Mouse (Mus musculus) forebrain, embryonic 16.5 days (tissue): ENCODE measurements around the gene Arhgap22. TPM values are rescaled to one million over a fixed set of nuclear protein-coding genes. Genes with fewer than 3 reads are reported as not detected.

ENCODE experiments used
- ATAC-seq: fragments of 200-750 bp; cut with Nextera tagmentation; 2 replicates; pipeline ENCODE4 v1.8.0; 2017; ENCODE audit warnings: mild to moderate bottlenecking, moderate library complexity
- H3K27ac ChIP-seq: fragments of 300-500 bp; sonication (generic); 2 replicates; pipeline ENCODE4 v1.5.1; 2014; ENCODE audit warnings: low read length, control low read depth
- H3K27me3 ChIP-seq: fragments of 300-500 bp; sonication (generic); replicated peaks from 2 replicates; pipeline ENCODE4 v1.6.1; 2014; ENCODE audit warnings: low read length; ENCODE audit not compliant: control insufficient read depth, insufficient read depth
- H3K36me3 ChIP-seq: fragments of 300-500 bp; sonication (generic); 2 replicates; pipeline ENCODE4 v1.6.1; 2014; ENCODE audit not compliant: control insufficient read depth, insufficient read depth
- H3K4me1 ChIP-seq: fragments of 300-500 bp; sonication (generic); replicated peaks from 2 replicates; pipeline ENCODE4 v1.6.1; 2014; ENCODE audit warnings: low read length; ENCODE audit not compliant: control insufficient read depth, insufficient read depth
- H3K4me2 ChIP-seq: fragments of 300-500 bp; sonication (generic); 2 replicates; pipeline ENCODE4 v1.6.1; 2014; ENCODE audit warnings: mild to moderate bottlenecking, low read length, control low read depth
- H3K4me3 ChIP-seq: fragments of 300-500 bp; sonication (generic); replicated peaks from 2 replicates; pipeline ENCODE4 v1.5.1; 2014; ENCODE audit warnings: mild to moderate bottlenecking, low read length, control low read depth
- H3K9ac ChIP-seq: fragments of 300-500 bp; sonication (generic); replicated peaks from 2 replicates; pipeline ENCODE4 v1.6.1; 2014; ENCODE audit warnings: low read depth, low read length, control low read depth
- H3K9me3 ChIP-seq: fragments of 300-500 bp; sonication (generic); 2 replicates; pipeline ENCODE4 v1.6.1; 2016; ENCODE audit warnings: low read length; ENCODE audit not compliant: control insufficient read depth
- WGBS: fragments of 180-500 bp; shearing (Covaris S2); extraction: QIAGEN DNeasy Blood & Tissue Kit; methylation state at CpG from one replicate; pipeline ENCODE4 v1.1.7; 2014; 5-methylcytosine and 5-hydroxymethylcytosine counted together
- polyA plus RNA-seq: library from polyadenylated mRNA; unstranded; fragments of >200 nt; fragmentation: Nextera tagmentation; extraction: Ambion mirVana; gene quantifications from 2 replicates; pipeline ENCODE4 v1.2.1, GENCODE M21; 2015

Gene Arhgap22
- polyA plus RNA-seq, 1 experiment from 2014 or later, result 0.47 TPM

DNA sequence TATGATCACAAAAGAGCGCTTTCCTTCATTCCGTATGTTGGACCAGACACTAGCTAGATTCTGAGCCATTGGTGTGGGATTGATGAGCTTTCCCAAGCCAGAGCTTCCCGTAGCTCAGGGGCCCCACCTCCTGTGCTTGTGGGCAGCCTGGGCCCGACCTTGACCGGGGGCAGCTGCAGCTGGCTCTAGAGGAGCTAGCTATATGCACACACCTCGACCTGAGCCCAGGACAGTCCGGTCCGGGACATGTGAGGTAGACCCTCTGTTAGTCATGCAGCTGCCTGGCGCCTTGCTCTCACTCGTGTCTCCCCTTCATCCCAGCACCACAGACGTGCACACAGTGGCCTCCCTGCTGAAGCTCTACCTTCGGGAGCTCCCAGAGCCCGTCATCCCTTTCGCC is 148.3 kb downstream of the Arhgap22 start:
- 75% methylated on average over 14 of the region's 14 CpGs for WGBS
- H3K36me3 ChIP-seq, result no peaks in the 10 kb centered on the region
- H3K9ac ChIP-seq, result no peak overlapping the region
- H3K9me3 ChIP-seq, result no peaks in the 10 kb centered on the region
- no peak overlapping the region for H3K27ac ChIP-seq
- peaks cover 6% of the 10 kb centered on the region; the same call in 1 of the 2 replicates for H3K4me1 ChIP-seq
- H3K4me3 ChIP-seq, result no peak overlapping the region
- no peak overlapping the region for H3K4me2 ChIP-seq
- no peaks in the 10 kb centered on the region for H3K27me3 ChIP-seq
- no peak for ATAC-seq

DNA sequence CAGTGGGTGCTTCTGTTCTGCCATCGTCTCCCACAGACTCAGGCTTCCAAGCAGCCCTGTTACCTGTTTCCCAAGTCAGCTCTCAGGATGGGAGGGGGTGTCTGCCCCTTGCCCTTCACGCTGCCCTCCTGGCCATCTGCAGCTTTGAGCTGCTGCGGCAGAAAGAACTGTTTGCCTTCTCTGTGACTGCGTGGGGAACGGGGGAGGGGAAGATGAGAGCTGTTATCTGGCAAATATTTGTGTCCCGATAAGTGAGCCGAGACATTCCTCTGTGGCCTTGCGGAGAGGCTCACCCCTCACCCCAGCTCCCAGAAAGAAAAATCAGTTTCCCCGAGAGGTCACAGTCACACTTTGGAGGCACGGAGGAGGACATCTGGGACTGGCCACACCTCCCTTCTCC is 149.0 kb downstream of the Arhgap22 start:
- H3K27me3 ChIP-seq, result no peaks in the 10 kb centered on the region
- H3K4me1 ChIP-seq, result 0 out of 2 replicates have a peak, but pooled peaks cover 5% of the 10 kb centered on the region
- H3K9me3 ChIP-seq, result no peaks in the 10 kb centered on the region
- H3K9ac ChIP-seq, result no peak overlapping the region
- ATAC-seq, result no peak
- 64% methylated on average over 10 of the region's 10 CpGs for WGBS
- H3K27ac ChIP-seq, result no peak overlapping the region
- no peak overlapping the region for H3K4me3 ChIP-seq
- no peak overlapping the region for H3K4me2 ChIP-seq
- no peaks in the 10 kb centered on the region for H3K36me3 ChIP-seq

DNA sequence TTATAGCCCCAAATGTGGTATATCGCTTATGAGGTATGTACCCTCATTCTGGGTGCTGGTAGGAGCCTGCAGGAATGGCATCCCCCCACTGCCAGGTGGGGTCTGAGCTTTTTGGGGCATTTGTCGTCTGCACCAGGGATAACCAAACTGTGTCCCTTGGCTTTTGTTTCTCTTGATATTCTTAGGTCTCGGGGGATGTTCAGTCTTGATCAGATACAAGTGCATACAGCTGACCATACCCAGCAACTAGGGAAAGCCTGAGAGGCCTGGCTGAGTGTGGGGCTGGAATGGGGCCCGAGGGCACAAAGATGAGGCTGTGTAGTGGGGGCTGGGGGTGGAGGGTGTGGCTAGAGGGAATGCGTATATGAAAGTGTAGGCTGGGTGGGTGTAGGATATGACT is 149.8 kb downstream of the Arhgap22 start:
- no peak for ATAC-seq
- Histone ChIP-seq H3K9ac (no peak overlapping the region), H3K4me3 (no peak overlapping the region), H3K27ac (no peak overlapping the region), H3K27me3 (no peaks in the 10 kb centered on the region), H3K36me3 (no peaks in the 10 kb centered on the region), H3K4me2 (no peak overlapping the region), H3K4me1 (0 out of 2 replicates have a peak, but pooled peaks cover 3% of the 10 kb centered on the region), H3K9me3 (no peaks in the 10 kb centered on the region)
- WGBS, result 83% methylated on average over 5 of the region's 5 CpGs

DNA sequence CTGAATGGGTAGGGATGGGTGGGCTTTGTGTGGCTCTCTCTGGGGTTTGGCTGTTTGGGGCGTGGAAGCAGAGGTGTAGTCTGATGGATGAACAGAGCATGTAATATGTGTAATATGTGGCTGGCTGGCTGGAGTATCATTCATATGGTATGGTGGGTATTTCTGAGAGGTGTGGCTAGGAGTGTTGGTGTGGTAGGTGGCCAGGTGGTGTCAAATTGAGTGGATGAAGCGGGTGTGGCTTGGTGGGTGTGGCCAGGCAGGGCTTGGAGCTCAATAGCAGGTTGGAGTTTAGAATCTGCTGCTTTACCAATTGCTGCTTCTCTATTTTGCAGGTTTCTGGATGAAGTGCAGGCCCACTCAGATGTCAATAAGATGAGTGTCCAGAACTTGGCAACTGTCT is 150.2 kb downstream of the Arhgap22 start:
- 86% methylated on average over 2 of the region's 2 CpGs for WGBS
- Histone ChIP-seq H3K9me3 (no peaks in the 10 kb centered on the region), H3K27me3 (no peaks in the 10 kb centered on the region), H3K4me1 (0 out of 2 replicates have a peak, but pooled peaks cover 3% of the 10 kb centered on the region), H3K36me3 (no peaks in the 10 kb centered on the region), H3K27ac (no peak overlapping the region), H3K9ac (no peak overlapping the region), H3K4me2 (no peak overlapping the region), H3K4me3 (no peak overlapping the region)
- ATAC-seq, result 0 out of 2 replicates have a peak, but pooled peaks have one; percentile 7

GRCm38 (mm10) chr14:33366891-33367777 is 153.3 kb downstream of the Arhgap22 start:
- no peak overlapping the region for H3K4me2 ChIP-seq
- H3K9ac ChIP-seq, result no peak overlapping the region; the same call in 1 of the 2 replicates
- H3K9me3 ChIP-seq, result no peaks in the 10 kb centered on the region
- no peak overlapping the region for H3K27ac ChIP-seq
- H3K4me3 ChIP-seq, result no peak overlapping the region
- WGBS, result 72% methylated on average over 30 of the region's 30 CpGs
- H3K36me3 ChIP-seq, result no peaks in the 10 kb centered on the region
- ATAC-seq, result 0 out of 2 replicates have a peak, but pooled peaks have one; percentile 2
- H3K27me3 ChIP-seq, result no peaks in the 10 kb centered on the region
- 0 out of 2 replicates have a peak, but pooled peaks cover 7% of the 10 kb centered on the region for H3K4me1 ChIP-seq

DNA sequence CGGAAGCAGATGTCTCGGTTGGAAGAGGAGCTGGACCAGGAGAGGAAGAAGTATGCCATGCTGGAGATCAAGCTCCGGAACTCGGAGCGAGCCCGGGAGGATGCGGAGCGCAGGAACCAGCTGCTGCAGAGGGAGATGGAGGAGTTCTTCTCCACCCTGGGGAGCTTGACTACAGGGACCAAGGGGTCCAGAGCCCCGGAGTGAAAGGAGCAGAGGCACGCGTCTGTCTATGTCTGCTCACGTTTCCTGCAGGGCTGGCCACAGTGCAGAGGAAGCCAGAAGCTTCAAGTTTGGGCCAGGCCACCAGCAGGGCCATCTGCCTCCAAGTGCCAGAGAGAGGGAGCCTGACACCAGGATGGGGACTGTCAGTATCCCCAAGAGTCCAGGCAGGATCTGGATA is 155.5 kb downstream of the Arhgap22 start:
- WGBS, result 86% methylated on average over 12 of the region's 12 CpGs
- 0 out of 2 replicates have a peak, but pooled peaks cover 7% of the 10 kb centered on the region for H3K4me1 ChIP-seq
- no peaks in the 10 kb centered on the region for H3K9me3 ChIP-seq
- ATAC-seq, result no peak
- H3K36me3 ChIP-seq, result no peaks in the 10 kb centered on the region
- H3K27me3 ChIP-seq, result no peaks in the 10 kb centered on the region
- no peak overlapping the region for H3K4me2 ChIP-seq
- no peak overlapping the region for H3K4me3 ChIP-seq
- no peak overlapping the region for H3K9ac ChIP-seq
- no peak overlapping the region for H3K27ac ChIP-seq

DNA sequence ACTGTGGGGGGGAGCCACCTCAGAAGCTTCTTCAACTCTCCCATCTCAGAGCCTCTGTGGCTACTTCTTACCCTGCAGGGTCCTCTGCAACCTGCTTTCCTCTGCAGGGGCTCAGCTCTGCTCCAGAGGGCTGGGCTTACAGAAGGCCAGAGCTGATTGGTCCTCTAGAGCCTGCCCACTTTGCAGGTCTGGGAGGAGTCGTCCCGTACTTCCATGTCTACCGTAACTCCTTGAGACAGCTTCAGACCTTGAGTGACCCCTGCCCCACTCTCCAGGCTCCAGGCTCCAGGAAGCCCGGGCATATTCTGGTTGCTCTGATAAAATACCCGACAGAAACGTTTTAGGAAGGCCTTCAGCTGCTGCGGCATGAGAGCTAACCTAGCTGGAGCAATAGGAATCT is 156.2 kb downstream of the Arhgap22 start:
- H3K9ac ChIP-seq, result no peak overlapping the region

DNA sequence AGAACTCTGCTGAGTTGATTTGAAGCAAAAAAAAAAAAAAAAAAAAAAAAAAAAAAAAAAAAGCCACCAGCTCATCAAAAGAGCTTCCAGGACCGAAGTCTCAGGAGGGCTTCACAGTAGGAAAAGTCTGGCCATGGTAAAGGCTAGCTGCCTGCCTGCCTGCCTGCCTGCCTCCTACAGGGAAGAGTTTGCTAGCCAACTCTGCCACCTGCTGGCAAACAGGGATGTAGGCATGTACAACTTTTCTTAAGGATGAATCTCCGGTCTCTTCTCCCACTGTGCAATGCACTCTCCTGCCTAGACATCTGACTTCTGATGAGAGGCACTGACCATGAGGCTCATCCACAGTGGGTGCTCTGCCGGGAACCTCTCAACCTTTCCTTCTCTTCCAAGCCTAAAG is 157.4 kb downstream of the Arhgap22 start:
- WGBS, result 10% methylated on average over 3 of the region's 3 CpGs
- no peaks in the 10 kb centered on the region for H3K36me3 ChIP-seq
- H3K4me2 ChIP-seq, result no peak overlapping the region
- no peak overlapping the region for H3K4me3 ChIP-seq
- H3K9me3 ChIP-seq, result no peaks in the 10 kb centered on the region
- H3K9ac ChIP-seq, result no peak overlapping the region
- peak; percentile 51 for ATAC-seq
- H3K27me3 ChIP-seq, result no peaks in the 10 kb centered on the region
- H3K4me1 ChIP-seq, result 0 out of 2 replicates have a peak, but pooled peaks cover 7% of the 10 kb centered on the region
- no peak overlapping the region for H3K27ac ChIP-seq

More for the DNA sequence above, 156.2 kb downstream of the Arhgap22 start:
- Histone ChIP-seq H3K27ac (no peak overlapping the region), H3K27me3 (no peaks in the 10 kb centered on the region), H3K4me3 (no peak overlapping the region), H3K4me2 (no peak overlapping the region), H3K4me1 (0 out of 2 replicates have a peak, but pooled peaks cover 7% of the 10 kb centered on the region), H3K9me3 (no peaks in the 10 kb centered on the region), H3K36me3 (no peaks in the 10 kb centered on the region)
- ATAC-seq, result no peak
- 17% methylated on average over 7 of the region's 7 CpGs for WGBS

DNA sequence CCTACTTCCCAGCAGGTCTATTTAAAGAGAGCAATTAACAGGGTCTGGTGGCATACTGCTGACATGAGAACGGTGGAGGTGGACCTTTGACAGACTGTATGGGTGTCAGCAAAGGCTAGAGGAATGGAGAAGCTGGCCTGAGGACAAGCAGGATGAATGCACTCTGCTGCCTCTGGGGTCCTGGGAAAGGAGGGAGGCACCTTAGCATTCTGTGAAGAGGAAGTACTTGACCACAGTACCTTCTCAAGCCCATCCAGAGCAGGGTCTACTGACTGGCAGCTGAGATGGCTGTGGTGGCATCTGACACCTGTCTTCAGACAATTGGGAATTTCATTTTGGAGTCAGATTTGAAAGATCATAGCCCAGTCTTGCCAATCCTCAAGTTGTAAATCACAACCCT is 159.4 kb downstream of the Arhgap22 start:
- no peaks in the 10 kb centered on the region for H3K9me3 ChIP-seq
- H3K4me3 ChIP-seq, result no peak overlapping the region
- no peaks in the 10 kb centered on the region for H3K27me3 ChIP-seq
- WGBS, result 69% methylated on average over 1 of the region's 1 CpGs
- no peak overlapping the region for H3K9ac ChIP-seq
- ATAC-seq, result no peak
- H3K4me2 ChIP-seq, result no peak overlapping the region
- H3K27ac ChIP-seq, result no peak overlapping the region
- H3K36me3 ChIP-seq, result no peaks in the 10 kb centered on the region
- H3K4me1 ChIP-seq, result 0 out of 2 replicates have a peak, but pooled peaks cover 3% of the 10 kb centered on the region
